Mouse (Mus musculus) midbrain, embryonic 12.5 days (tissue): ENCODE measurements at regions not wholly inside any gene's neighbourhood (a gene's known extent, or its start where the extent isn't known, plus 50 kb on each side); places are given as distances from the start of the nearest gene placed in this dataset.
A peak's percentile ranks its signal among the peaks of the same experiment; 100 is the strongest.

Source experiments
- ATAC-seq: fragments of 200-750 bp; cut with Nextera tagmentation; 2 replicates; pipeline ENCODE4 v1.8.0; 2017; ENCODE audit warnings: low read depth, moderate TSS enrichment, moderate library complexity; ENCODE audit not compliant: low FRiP score
- H3K27ac ChIP-seq: fragments of 300-500 bp; sonication (generic); replicated peaks from 2 replicates; pipeline ENCODE4 v1.5.1; 2016; ENCODE audit warnings: mild to moderate bottlenecking
- H3K27me3 ChIP-seq: fragments of 300-500 bp; sonication (generic); 2 replicates; pipeline ENCODE4 v1.6.1; 2016; ENCODE audit warnings: mild to moderate bottlenecking
- H3K36me3 ChIP-seq: fragments of 300-500 bp; sonication (generic); 2 replicates; pipeline ENCODE4 v1.6.1; 2016
- H3K4me1 ChIP-seq: fragments of 300-500 bp; sonication (generic); 2 replicates; pipeline ENCODE4 v1.6.1; 2016
- H3K4me2 ChIP-seq: fragments of 300-500 bp; sonication (generic); replicated peaks from 2 replicates; pipeline ENCODE4 v1.6.1; 2016; ENCODE audit warnings: mild to moderate bottlenecking, moderate library complexity
- H3K4me3 ChIP-seq: fragments of 300-500 bp; sonication (generic); 2 replicates; pipeline ENCODE4 v1.5.1; 2016; ENCODE audit warnings: mild to moderate bottlenecking
- H3K9ac ChIP-seq: fragments of 300-500 bp; sonication (generic); replicated peaks from 2 replicates; pipeline ENCODE4 v1.6.1; 2016; ENCODE audit warnings: mild to moderate bottlenecking, moderate library complexity
- H3K9me3 ChIP-seq: fragments of 300-500 bp; sonication (generic); 2 replicates; pipeline ENCODE4 v1.6.1; 2016; ENCODE audit warnings: mild to moderate bottlenecking
- WGBS: fragments of 180-500 bp; shearing (Covaris S2); methylation state at CpG from one replicate; pipeline ENCODE4 v1.1.7; 2016; 5-methylcytosine and 5-hydroxymethylcytosine counted together

GRCm38 (mm10) chr13:46058862-46059261 lies 94.1 kb upstream of the Atxn1 start:
- ATAC-seq: no peak
- Histone ChIP-seq H3K27me3 (no peaks in the 10 kb centered on the region), H3K4me2 (no peak overlapping the region), H3K4me3 (no peak overlapping the region), H3K36me3 (no peaks in the 10 kb centered on the region), H3K9ac (no peak overlapping the region), H3K9me3 (no peaks in the 10 kb centered on the region), H3K27ac (no peak overlapping the region), H3K4me1 (no peaks in the 10 kb centered on the region)
- WGBS: 67% methylated on average over 7 of the region's 7 CpGs

- WGBS: 87% methylated on average over 3 of the region's 3 CpGs
- H3K4me1 ChIP-seq: no peaks in the 10 kb centered on the region
- no peaks in the 10 kb centered on the region for H3K36me3 ChIP-seq
- H3K27ac ChIP-seq: no peak overlapping the region
- H3K4me2 ChIP-seq: no peak overlapping the region
- no peaks in the 10 kb centered on the region for H3K9me3 ChIP-seq
- H3K27me3 ChIP-seq: no peaks in the 10 kb centered on the region
- H3K9ac ChIP-seq: no peak overlapping the region
- no peak overlapping the region for H3K4me3 ChIP-seq
- no peak for ATAC-seq
Observed at GRCm38 (mm10) chr13:46058341-46058740, 93.5 kb upstream of the Atxn1 start.

DNA sequence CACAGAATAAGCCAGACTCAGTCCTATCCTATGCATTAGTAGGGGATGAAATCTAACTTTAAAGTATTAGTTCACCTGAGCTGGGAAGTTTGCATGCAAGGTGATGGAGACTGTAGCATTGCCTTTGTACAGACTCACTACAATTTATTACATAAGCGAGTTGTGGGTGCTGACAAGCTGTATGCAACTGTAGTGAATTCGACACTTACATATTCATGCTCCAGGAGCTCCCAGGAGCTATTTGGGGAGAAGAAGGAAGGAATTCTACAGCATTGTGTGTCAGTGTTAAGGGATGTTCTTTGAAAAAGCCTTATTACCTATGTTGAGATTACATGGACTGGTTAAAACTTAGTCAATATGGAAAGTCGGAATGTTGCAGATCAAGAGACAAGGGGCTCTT lies 90.6 kb upstream of the Atxn1 start:
- Histone ChIP-seq H3K27ac (no peak overlapping the region), H3K4me2 (no peak overlapping the region), H3K4me3 (no peak overlapping the region), H3K27me3 (no peaks in the 10 kb centered on the region), H3K36me3 (no peaks in the 10 kb centered on the region), H3K9me3 (no peaks in the 10 kb centered on the region), H3K4me1 (no peaks in the 10 kb centered on the region), H3K9ac (no peak overlapping the region)
- 89% methylated on average over 3 of the region's 3 CpGs for WGBS
- ATAC-seq: no peak

- 84% methylated on average over 12 of the region's 12 CpGs for WGBS
- no peaks in the 10 kb centered on the region for H3K27me3 ChIP-seq
Observed at GRCm38 (mm10) chr13:46043568-46043967, 78.8 kb upstream of the Atxn1 start.

GRCm38 (mm10) chr13:46043016-46043415 lies 78.2 kb upstream of the Atxn1 start:
- Histone ChIP-seq H3K4me2 (no peak overlapping the region), H3K36me3 (no peaks in the 10 kb centered on the region), H3K9ac (no peak overlapping the region), H3K27me3 (no peaks in the 10 kb centered on the region), H3K9me3 (no peaks in the 10 kb centered on the region), H3K4me3 (no peak overlapping the region), H3K4me1 (peaks cover 39% of the 10 kb centered on the region), H3K27ac (no peak overlapping the region)
- no peak for ATAC-seq
- 57% methylated on average over 10 of the region's 10 CpGs for WGBS

More at GRCm38 (mm10) chr13:46043568-46043967, 78.8 kb upstream of the Atxn1 start:
- no peak overlapping the region for H3K4me2 ChIP-seq
- H3K36me3 ChIP-seq: no peaks in the 10 kb centered on the region
- no peak overlapping the region for H3K4me3 ChIP-seq
- no peak for ATAC-seq
- H3K4me1 ChIP-seq: peaks cover 34% of the 10 kb centered on the region
- no peak overlapping the region for H3K9ac ChIP-seq
- H3K27ac ChIP-seq: no peak overlapping the region
- no peaks in the 10 kb centered on the region for H3K9me3 ChIP-seq

DNA sequence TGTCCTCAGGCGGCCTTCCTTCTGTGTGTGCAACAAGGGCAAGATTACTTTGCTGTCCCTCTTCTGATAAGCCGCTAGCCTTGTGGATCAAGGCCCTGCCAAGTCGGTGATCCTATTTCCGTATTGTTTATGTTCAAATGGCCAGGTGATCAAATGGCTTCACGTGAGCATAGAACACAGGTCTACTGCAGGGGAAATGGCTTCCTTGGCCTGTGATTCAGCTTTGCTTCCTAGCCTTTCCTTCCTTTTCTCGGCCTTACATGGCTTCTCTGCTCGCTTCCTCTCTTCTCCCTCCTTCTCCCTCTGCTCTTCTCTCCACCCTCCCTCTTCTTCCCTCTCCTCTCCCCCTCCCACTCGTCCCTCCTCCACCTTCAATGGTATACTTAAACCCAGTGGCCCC lies 77.4 kb upstream of the Atxn1 start:
- H3K36me3 ChIP-seq: no peaks in the 10 kb centered on the region
- no peak overlapping the region for H3K9ac ChIP-seq
- H3K27ac ChIP-seq: no peak overlapping the region
- peaks cover 39% of the 10 kb centered on the region for H3K4me1 ChIP-seq
- H3K27me3 ChIP-seq: no peaks in the 10 kb centered on the region
- no peak for ATAC-seq
- H3K4me3 ChIP-seq: no peak overlapping the region
- 79% methylated on average over 8 of the region's 8 CpGs for WGBS
- no peaks in the 10 kb centered on the region for H3K9me3 ChIP-seq
- H3K4me2 ChIP-seq: no peak overlapping the region

GRCm38 (mm10) chr13:46041475-46041874 lies 76.7 kb upstream of the Atxn1 start:
- no peaks in the 10 kb centered on the region for H3K9me3 ChIP-seq
- no peak overlapping the region for H3K4me3 ChIP-seq
- no peaks in the 10 kb centered on the region for H3K36me3 ChIP-seq
- ATAC-seq: no peak
- H3K9ac ChIP-seq: no peak overlapping the region
- peaks cover 39% of the 10 kb centered on the region for H3K4me1 ChIP-seq
- H3K27me3 ChIP-seq: no peaks in the 10 kb centered on the region
- WGBS: 79% methylated on average over 4 of the region's 4 CpGs
- no peak overlapping the region for H3K27ac ChIP-seq
- no peak overlapping the region for H3K4me2 ChIP-seq

- no peak for ATAC-seq
- Histone ChIP-seq H3K27ac (no peak overlapping the region), H3K9me3 (no peaks in the 10 kb centered on the region), H3K4me2 (no peak overlapping the region), H3K4me3 (no peak overlapping the region), H3K4me1 (peaks cover 39% of the 10 kb centered on the region), H3K9ac (no peak overlapping the region), H3K36me3 (no peaks in the 10 kb centered on the region), H3K27me3 (no peaks in the 10 kb centered on the region)
- WGBS: 60% methylated on average over 5 of the region's 5 CpGs
Observed at GRCm38 (mm10) chr13:46040062-46040461, 75.3 kb upstream of the Atxn1 start.

- Histone ChIP-seq H3K4me1 (peaks cover 39% of the 10 kb centered on the region), H3K4me3 (no peak overlapping the region), H3K9ac (no peak overlapping the region), H3K36me3 (no peaks in the 10 kb centered on the region), H3K27me3 (no peaks in the 10 kb centered on the region), H3K27ac (0 out of 2 replicates have a peak overlapping the region, but pooled peaks have one; percentile 35), H3K4me2 (no peak overlapping the region), H3K9me3 (no peaks in the 10 kb centered on the region)
- no peak for ATAC-seq
- WGBS: 31% methylated on average over 10 of the region's 10 CpGs
Observed at GRCm38 (mm10) chr13:46038441-46039331, 73.9 kb upstream of the Atxn1 start.

DNA sequence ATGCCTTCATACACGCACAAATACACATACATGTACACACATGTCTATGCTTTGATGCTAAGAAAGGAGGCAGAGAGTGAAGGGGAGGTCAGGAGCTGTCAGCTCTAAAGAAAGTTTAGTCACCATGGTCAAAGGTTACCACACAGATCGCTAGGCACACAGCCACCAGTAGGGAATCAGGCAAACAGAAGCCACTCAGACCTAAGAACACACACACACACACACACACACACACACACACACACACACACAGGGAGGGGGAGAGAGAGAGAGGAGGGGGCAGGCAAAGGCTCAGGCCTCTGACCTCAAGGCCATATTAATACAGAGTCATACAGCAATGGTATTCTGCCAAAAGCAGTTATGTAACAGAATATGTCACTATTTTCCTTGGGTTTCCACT lies 67.5 kb upstream of the Atxn1 start:
- Histone ChIP-seq H3K27ac (no peak overlapping the region), H3K27me3 (no peaks in the 10 kb centered on the region), H3K4me3 (no peak overlapping the region), H3K4me2 (no peak overlapping the region), H3K36me3 (no peaks in the 10 kb centered on the region), H3K9me3 (peaks cover 3% of the 10 kb centered on the region; the same call in 1 of the 2 replicates), H3K9ac (no peak overlapping the region), H3K4me1 (no peaks in the 10 kb centered on the region; the same call in 1 of the 2 replicates)
- 82% methylated on average over 2 of the region's 2 CpGs for WGBS
- ATAC-seq: no peak

GRCm38 (mm10) chr13:46026018-46026417 lies 61.2 kb upstream of the Atxn1 start:
- H3K27me3 ChIP-seq: peaks cover 3% of the 10 kb centered on the region
- WGBS: 17% methylated on average over 2 of the region's 2 CpGs
- H3K4me3 ChIP-seq: no peak overlapping the region
- ATAC-seq: no peak
- H3K4me1 ChIP-seq: peaks cover 17% of the 10 kb centered on the region
- H3K9me3 ChIP-seq: peaks cover 3% of the 10 kb centered on the region; the same call in 1 of the 2 replicates
- no peaks in the 10 kb centered on the region for H3K36me3 ChIP-seq
- H3K9ac ChIP-seq: no peak overlapping the region
- H3K4me2 ChIP-seq: no peak overlapping the region
- no peak overlapping the region for H3K27ac ChIP-seq

DNA sequence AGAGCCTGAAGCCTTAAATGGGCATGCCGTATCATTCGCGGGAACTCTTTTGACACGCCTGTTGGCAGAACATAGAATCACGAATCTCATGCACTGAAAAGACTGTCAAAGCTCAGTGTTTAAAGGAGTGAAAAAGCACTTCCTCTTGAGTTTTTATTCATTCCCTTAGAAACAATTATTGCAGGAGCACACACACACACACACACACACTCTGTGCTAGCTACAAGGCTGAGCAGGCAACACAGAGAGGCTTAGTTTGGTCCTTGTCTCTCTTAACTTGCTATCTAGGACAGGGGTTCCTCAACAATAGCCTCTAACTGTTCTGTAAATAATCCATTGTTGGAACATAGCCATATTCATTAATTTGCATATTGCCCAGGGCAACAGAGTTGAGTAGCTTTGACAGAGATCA lies 58.8 kb upstream of the Atxn1 start:
- Histone ChIP-seq H3K4me1 (peaks cover 25% of the 10 kb centered on the region), H3K27me3 (peaks cover 3% of the 10 kb centered on the region), H3K36me3 (no peaks in the 10 kb centered on the region), H3K27ac (no peak overlapping the region), H3K4me2 (no peak overlapping the region), H3K9ac (no peak overlapping the region), H3K4me3 (no peak overlapping the region), H3K9me3 (peaks cover 3% of the 10 kb centered on the region; the same call in 1 of the 2 replicates)
- ATAC-seq: no peak
- WGBS: 72% methylated on average over 5 of the region's 5 CpGs
